ENCODE assay signal across 27 mouse cellular contexts in the genomic region with DNA sequence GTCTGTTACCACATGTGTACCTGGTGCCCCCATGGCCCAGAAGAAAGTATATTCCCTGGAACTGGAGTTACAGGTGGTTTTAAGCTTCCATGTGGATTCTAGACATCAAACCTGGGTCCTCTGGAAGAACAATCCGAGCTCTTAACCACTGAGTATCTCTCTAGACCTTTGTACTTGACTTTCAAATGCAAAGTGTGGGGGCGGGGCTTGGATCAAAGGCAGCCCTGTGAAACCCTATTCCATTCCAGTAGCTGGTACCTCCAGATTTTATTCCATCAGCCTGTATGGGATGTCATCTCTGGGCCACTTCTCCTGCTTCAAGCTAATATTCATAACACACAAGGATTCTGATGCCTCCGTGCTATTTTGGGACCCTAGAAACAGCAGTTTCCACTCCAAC. TPM values are rescaled to one million over a fixed set of nuclear protein-coding genes. Genes with fewer than 3 reads are reported as not detected.
DNase-seq lines count a peak whose midpoint lies in the region; ATAC-seq and TF ChIP-seq lines count a peak whose summit lies in the region.
"Had no signal": no experiment of that assay in that cellular context is flagged by ENCODE, and none has a peak within 500 bp of the region (broad histone marks: within the 10 kb centered on the region; RNA-seq: fewer than 3 reads in every experiment).

No protein-coding gene starts in this region.

- H3K4me3 ChIP-seq in gastrocnemius, adult 2 months: no peak overlapping the region
- peak overlapping the region; percentile 19 for H3K4me3 ChIP-seq in testis, adult 2 months (ENCODE audit: control insufficient read depth, low read depth, low read length)
- no peak overlapping the region for H3K4me3 ChIP-seq in liver, embryonic 16.5 days (ENCODE audit: low read depth, low read length)
- H3K4me3 ChIP-seq: heart, embryonic 12.5 days; hindbrain, embryonic 15.5 days; midbrain, embryonic 12.5 days; neural tube, embryonic 13.5 days had no signal

- no peak for TF ChIP-seq CTCF in gastrocnemius, adult 2 months (IDR thresholded peaks at IDR 0.05)
- TF ChIP-seq CTCF in testis, adult 2 months (IDR thresholded peaks at IDR 0.05; ENCODE audit: control insufficient read depth, insufficient read depth, insufficient replicate concordance, low read depth, low read length): no peak

- H3K9ac ChIP-seq in liver, embryonic 16.5 days (ENCODE audit: low read depth, low read length): no peak overlapping the region
- H3K9ac ChIP-seq: heart, embryonic 12.5 days; hindbrain, embryonic 15.5 days; midbrain, embryonic 12.5 days; neural tube, embryonic 13.5 days had no signal

- H3K4me1 ChIP-seq in testis, adult 2 months (ENCODE audit: control insufficient read depth, insufficient read depth, low read length): no peaks in the 10 kb centered on the region
- H3K4me1 ChIP-seq in liver, embryonic 16.5 days (ENCODE audit: control insufficient read depth, low read depth, low read length): no peaks in the 10 kb centered on the region
- H3K4me1 ChIP-seq: hindbrain, embryonic 15.5 days; midbrain, embryonic 12.5 days; neural tube, embryonic 13.5 days had no signal

- H3K4me2 ChIP-seq in liver, embryonic 16.5 days (ENCODE audit: low read depth, low read length): no peak overlapping the region
- H3K4me2 ChIP-seq: heart, embryonic 12.5 days; hindbrain, embryonic 15.5 days; midbrain, embryonic 12.5 days; neural tube, embryonic 13.5 days had no signal

- no peak overlapping the region for H3K27ac ChIP-seq in gastrocnemius, adult 2 months
- H3K27ac ChIP-seq in testis, adult 2 months (ENCODE audit: control insufficient read depth, insufficient read depth, low read depth, low read length): no peak overlapping the region
- H3K27ac ChIP-seq in liver, embryonic 16.5 days (ENCODE audit: low read length): no peak overlapping the region
- H3K27ac ChIP-seq: hindbrain, embryonic 15.5 days; midbrain, embryonic 12.5 days; neural tube, embryonic 13.5 days had no signal

- H3K36me3 ChIP-seq in testis, adult 2 months (ENCODE audit: control insufficient read depth, insufficient read depth, low read length): no peaks in the 10 kb centered on the region
- H3K36me3 ChIP-seq in liver, embryonic 16.5 days (ENCODE audit: control insufficient read depth, insufficient read depth): no peaks in the 10 kb centered on the region
- H3K36me3 ChIP-seq: G1E; midbrain, embryonic 12.5 days; neural tube, embryonic 13.5 days had no signal

- peak; percentile 69 for ATAC-seq in liver, embryonic 16.5 days (ENCODE audit: low read depth)
- no peak for ATAC-seq in erythroid progenitor cell, adult 5-6 weeks (replicated peaks; ENCODE audit: low FRiP score, poor library complexity, severe bottlenecking)
- ATAC-seq: forebrain, embryonic 16.5 days had no signal

- no peaks in the 10 kb centered on the region for H3K27me3 ChIP-seq in testis, adult 2 months (ENCODE audit: control insufficient read depth, insufficient read depth, low read length)
- no peaks in the 10 kb centered on the region for H3K27me3 ChIP-seq in liver, embryonic 16.5 days (ENCODE audit: control insufficient read depth, insufficient read depth, low read depth, low read length)
- H3K27me3 ChIP-seq: hindbrain, embryonic 15.5 days; midbrain, embryonic 12.5 days; neural tube, embryonic 13.5 days had no signal

- 29% methylated on average over 3 of the region's 3 CpGs for WGBS in liver, embryonic 16.5 days (ENCODE audit: insufficient replicate concordance)

- peak; percentile 5 for DNase-seq in gastrocnemius, adult 2 months
- no peak for DNase-seq in gastrocnemius, postnatal 10 days
- no peak for DNase-seq in testis, postnatal 10 days (ENCODE audit: low spot score)
- peak; percentile 42 for DNase-seq in kidney, postnatal 10 days
- DNase-seq in spleen, postnatal 4 days (ENCODE audit: low spot score in 2 of 2): no peak
- DNase-seq: cerebellum, adult 18-20 months; cerebellum, postnatal 25 days; embryo, embryonic 11 days; heart, postnatal 14 days; right cerebral cortex, adult 18-20 months had no signal

- no peaks in the 10 kb centered on the region for H3K9me3 ChIP-seq in liver, embryonic 16.5 days (replicated peaks; ENCODE audit: control insufficient read depth, low read length)
- H3K9me3 ChIP-seq: heart, embryonic 12.5 days; hindbrain, embryonic 15.5 days; midbrain, embryonic 12.5 days; neural tube, embryonic 13.5 days had no signal

- intact Hi-C loops in gastrocnemius, adult 2 months (cut with DNase I): no loop called here

- TF ChIP-seq POLR2A in testis, adult 2 months (IDR thresholded peaks at IDR 0.05; ENCODE audit: control insufficient read depth, low read depth, low read length): no peak

RNA-seq across cellular contexts. Expression of a gene that starts 8.2 kb away (rescaled TPM):
- under 1 TPM; 0.43 to 0.84 TPM for total RNA-seq in gastrocnemius, adult 2 months (2021)
- total RNA-seq in gastrocnemius, postnatal 10 days (2021): 1 to 10 TPM; 1.2 to 1.5 TPM
- polyA plus RNA-seq in testis, adult 2 months (2012; rRNA removed): 0.11 and 0.18 TPM in 2 replicates
- 0.41 and 0.51 TPM in 2 replicates for polyA plus RNA-seq in liver, embryonic 16.5 days (2015; fragmentation: Nextera tagmentation; extraction: Ambion mirVana)
- total RNA-seq in erythroid progenitor cell, adult 5-6 weeks (2015; ENCODE audit: low replicate concordance): 0.36 TPM in 1 of 2 replicates, not detected in the other
- 0.38 TPM in 1 of 2 replicates, not detected in the other for total RNA-seq in erythroid progenitor cell, adult 5-6 weeks (2017; ENCODE audit: low replicate concordance)
- total RNA-seq: G1E had no signal
- polyA plus RNA-seq: G1E had no signal

RNA-seq across cellular contexts. Expression of a gene that starts 9.3 kb away (rescaled TPM):
- total RNA-seq in gastrocnemius, adult 2 months (2021): 1 to 10 TPM in 1 of 2 experiments, under 1 TPM in 1; 0.26 to 1.3 TPM
- total RNA-seq in gastrocnemius, postnatal 10 days (2021): not detected
- polyA plus RNA-seq in testis, adult 2 months (2012; rRNA removed): not detected in 2 replicates
- polyA plus RNA-seq in liver, embryonic 16.5 days (2015; fragmentation: Nextera tagmentation; extraction: Ambion mirVana): not detected in 2 replicates
- total RNA-seq in erythroid progenitor cell, adult 5-6 weeks (2015; ENCODE audit: low replicate concordance): not detected in 2 replicates
- total RNA-seq in erythroid progenitor cell, adult 5-6 weeks (2017; ENCODE audit: low replicate concordance): not detected in 2 replicates
- total RNA-seq: adrenal gland, postnatal 4 days; granulocyte monocyte progenitor cell, adult 5-6 weeks; heart, postnatal 14 days; layer of hippocampus, postnatal 14 days; left cerebral cortex, postnatal 14 days had no signal
- polyA plus RNA-seq: embryonic facial prominence, embryonic 14.5 days; forebrain, embryonic 16.5 days; G1E; heart, embryonic 12.5 days; hindbrain, embryonic 15.5 days; large intestine, adult 2 months; limb, embryonic 14.5 days; lung, embryonic 16.5 days; midbrain, embryonic 12.5 days; neural tube, embryonic 13.5 days had no signal

RNA-seq across cellular contexts. Expression of a gene that starts 19.4 kb away (rescaled TPM):
- 10 to 100 TPM; 12.7 to 18.4 TPM for total RNA-seq in gastrocnemius, adult 2 months (2021)
- 10 to 100 TPM; 33.3 to 40.2 TPM for total RNA-seq in gastrocnemius, postnatal 10 days (2021)
- polyA plus RNA-seq in testis, adult 2 months (2012; rRNA removed): 7.9 and 8.4 TPM in 2 replicates
- polyA plus RNA-seq in liver, embryonic 16.5 days (2015; fragmentation: Nextera tagmentation; extraction: Ambion mirVana): 1.9 and 2.2 TPM in 2 replicates
- 2.1 TPM in 1 of 2 replicates, not detected in the other for total RNA-seq in erythroid progenitor cell, adult 5-6 weeks (2015; ENCODE audit: low replicate concordance)
- total RNA-seq in erythroid progenitor cell, adult 5-6 weeks (2017; ENCODE audit: low replicate concordance): 0.68 and 2.1 TPM in 2 replicates
- polyA plus RNA-seq: G1E had no signal

RNA-seq across cellular contexts. Expression of a gene that starts 46.5 kb away (rescaled TPM):
- total RNA-seq in gastrocnemius, adult 2 months (2021): 1 to 10 TPM; 3.7 to 4.6 TPM
- 1 to 10 TPM; 3.2 to 3.6 TPM for total RNA-seq in gastrocnemius, postnatal 10 days (2021)
- polyA plus RNA-seq in testis, adult 2 months (2012; rRNA removed): 11.4 and 12.1 TPM in 2 replicates
- polyA plus RNA-seq in liver, embryonic 16.5 days (2015; fragmentation: Nextera tagmentation; extraction: Ambion mirVana): 9.1 TPM in 2 replicates
- total RNA-seq in erythroid progenitor cell, adult 5-6 weeks (2015; ENCODE audit: low replicate concordance): 1.8 TPM in 1 of 2 replicates, not detected in the other
- 6.6 and 11.2 TPM in 2 replicates for total RNA-seq in erythroid progenitor cell, adult 5-6 weeks (2017; ENCODE audit: low replicate concordance)

RNA-seq across cellular contexts. Expression of a gene that starts 46.8 kb away (rescaled TPM):
- total RNA-seq in gastrocnemius, adult 2 months (2021): 1 to 10 TPM; 4.2 to 7.6 TPM
- 10 to 100 TPM; 11.0 to 12.0 TPM for total RNA-seq in gastrocnemius, postnatal 10 days (2021)
- polyA plus RNA-seq in testis, adult 2 months (2012; rRNA removed): 42.3 and 42.9 TPM in 2 replicates
- 59.4 and 76.8 TPM in 2 replicates for polyA plus RNA-seq in liver, embryonic 16.5 days (2015; fragmentation: Nextera tagmentation; extraction: Ambion mirVana)
- 7.9 and 12.2 TPM in 2 replicates for total RNA-seq in erythroid progenitor cell, adult 5-6 weeks (2015; ENCODE audit: low replicate concordance)
- 1.0 and 1.8 TPM in 2 replicates for total RNA-seq in erythroid progenitor cell, adult 5-6 weeks (2017; ENCODE audit: low replicate concordance)

Comparison
In these comparisons a context has a peak if more than half of its experiments do, and no peak if none do; other contexts are left out.
1. DNase-seq: peak in gastrocnemius, adult 2 months (single experiment) and kidney, postnatal 10 days (single experiment); none in gastrocnemius, postnatal 10 days (single experiment), testis, postnatal 10 days (single experiment) and spleen, postnatal 4 days (0 of 2).
2. RNA of a gene that starts 19.4 kb away (total RNA-seq): 33.3 to 40.2 TPM in gastrocnemius, postnatal 10 days and 12.7 to 18.4 TPM in gastrocnemius, adult 2 months; 0.68 to 2.1 TPM in erythroid progenitor cell, adult 5-6 weeks; every median in the first group is over 4 times any median in the second.